Mouse (Mus musculus) inflammation-experienced regulatory T-cells, adult 16 weeks (primary cell): ENCODE measurements around the gene Gpr182. TPM values are rescaled to one million over a fixed set of nuclear protein-coding genes. Genes with fewer than 3 reads are reported as not detected.

Experiments
- polyA plus RNA-seq: library from polyadenylated mRNA; unstranded; fragments of 100-300 nt; shearing (Covaris generic); gene quantifications from one replicate; pipeline ENCODE4 v1.2.1, GENCODE M21; 2017

Gene Gpr182
- polyA plus RNA-seq, result 0.07 TPM

GRCm38 (mm10) chr10:127751548-127751947, at the start of gene Gpr182:
Gene Gpr182 (minus strand): TSS chr10:127751732.

GRCm38 (mm10) chr10:127800891-127801290, 49.4 kb upstream of the Gpr182 start, which contains the start of gene Rdh16:
Gene Rdh16 (plus strand): TSS chr10:127801152.

GRCm38 (mm10) chr10:127776011-127776410, 24.5 kb upstream of the Gpr182 start, which contains the start of gene Rdh9:
Gene Rdh9 (plus strand): TSS chr10:127776386.

GRCm38 (mm10) chr10:127759181-127760110, 7.9 kb upstream of the Gpr182 start, which contains the start of the genes Rdh1 and Rdh16f1:
Gene Rdh1 (plus strand): TSS chr10:127759721.
Gene Rdh16f1 (plus strand): TSS chr10:127759787.

GRCm38 (mm10) chr10:127739083-127739660, 12.4 kb downstream of the Gpr182 start, which contains the start of gene Zbtb39:
Gene Zbtb39 (plus strand): TSS chr10:127739538.

GRCm38 (mm10) chr10:127724178-127724577, 27.4 kb downstream of the Gpr182 start, which contains the start of gene Tac2:
Gene Tac2 (plus strand): TSS chr10:127724478.

GRCm38 (mm10) chr10:127704766-127705220, 46.7 kb downstream of the Gpr182 start, which contains the start of gene Myo1a:
Gene Myo1a (plus strand): TSS chr10:127705170.

Other genes with a start within 250 kb of the Gpr182 start
- gene Ndufa4l2, start 236.8 kb downstream of the Gpr182 start, polyA plus RNA-seq, result not detected
- 106 TPM for gene Shmt2, start 229.3 kb downstream of the Gpr182 start, polyA plus RNA-seq
- not detected for gene Nxph4, start 217.2 kb downstream of the Gpr182 start, polyA plus RNA-seq
- gene Lrp1, start 130.6 kb downstream of the Gpr182 start, polyA plus RNA-seq, result 1.8 TPM
- 321 TPM for gene Stat6, start 108.7 kb downstream of the Gpr182 start, polyA plus RNA-seq
- gene Nemp1, start 84.8 kb downstream of the Gpr182 start, polyA plus RNA-seq, result 14.2 TPM
- 76.3 TPM for gene Nab2, start 83.2 kb downstream of the Gpr182 start, polyA plus RNA-seq
- 0.11 TPM for gene Myo1a, start 46.6 kb downstream of the Gpr182 start, polyA plus RNA-seq
- gene Tac2, start 27.3 kb downstream of the Gpr182 start, polyA plus RNA-seq, result not detected
- gene Zbtb39, start 12.2 kb downstream of the Gpr182 start, polyA plus RNA-seq, result 0.44 TPM
- gene Rdh1, start 8.0 kb upstream of the Gpr182 start, polyA plus RNA-seq, result not detected
- gene Rdh16f1, start 8.1 kb upstream of the Gpr182 start, polyA plus RNA-seq, result 0.68 TPM
- gene Rdh9, start 24.7 kb upstream of the Gpr182 start, polyA plus RNA-seq, result not detected
- 0.11 TPM for gene Rdh16, start 49.4 kb upstream of the Gpr182 start, polyA plus RNA-seq
- not detected for gene Rdh19, start 98.2 kb upstream of the Gpr182 start, polyA plus RNA-seq
- gene Rdh16f2, start 114.7 kb upstream of the Gpr182 start, polyA plus RNA-seq, result not detected
- not detected for gene Rdh7, start 137.1 kb upstream of the Gpr182 start, polyA plus RNA-seq
- gene Sdr9c7, start 146.8 kb upstream of the Gpr182 start, polyA plus RNA-seq, result not detected